Mouse (Mus musculus): ENCODE results near the gene Smyd4.

The Smyd4 gene

GRCm38 (mm10) chr11:75415994-75416393 is 67.8 kb downstream of the Smyd4 start:
- no peak for DNase-seq (ENCODE audit: low read depth in 2 of 2, low spot score in 2 of 2)

GRCm38 (mm10) chr11:75420037-75420436 is 71.8 kb downstream of the Smyd4 start:
- DNase-seq (ENCODE audit: low read depth in 2 of 2, low spot score in 2 of 2) = no peak

- DNase-seq (ENCODE audit: low read depth in 2 of 2, low spot score in 2 of 2) = no peak
Observed at GRCm38 (mm10) chr11:75420810-75421374, 72.7 kb downstream of the Smyd4 start.

- DNase-seq (ENCODE audit: low read depth in 2 of 2, low spot score in 2 of 2) = no peak
Observed at GRCm38 (mm10) chr11:75421375-75422012, 73.3 kb downstream of the Smyd4 start.

- DNase-seq (ENCODE audit: low read depth in 2 of 2, low spot score in 2 of 2) = no peak
Observed at GRCm38 (mm10) chr11:75422013-75422792, 74.0 kb downstream of the Smyd4 start, which contains the start of gene Serpinf1. Gene Serpinf1, minus strand, starts transcription at chr11:75422701.

GRCm38 (mm10) chr11:75423091-75423490 is 74.9 kb downstream of the Smyd4 start:
- no peak for DNase-seq (ENCODE audit: low read depth in 2 of 2, low spot score in 2 of 2)

GRCm38 (mm10) chr11:75424033-75424432 is 75.8 kb downstream of the Smyd4 start:
- no peak for DNase-seq (ENCODE audit: low read depth in 2 of 2, low spot score in 2 of 2)

- no peak for DNase-seq (ENCODE audit: low read depth in 2 of 2, low spot score in 2 of 2)
Observed at GRCm38 (mm10) chr11:75424459-75424858, 76.2 kb downstream of the Smyd4 start.

GRCm38 (mm10) chr11:75429019-75429705 is 80.9 kb downstream of the Smyd4 start:
- peak; percentile 44 to 57 for DNase-seq (ENCODE audit: low read depth in 2 of 2, low spot score in 2 of 2)

- DNase-seq (ENCODE audit: low read depth in 2 of 2, low spot score in 2 of 2) = no peak
Observed at GRCm38 (mm10) chr11:75431307-75431706, 83.1 kb downstream of the Smyd4 start.

- no peak for DNase-seq (ENCODE audit: low read depth in 2 of 2, low spot score in 2 of 2)
Observed at GRCm38 (mm10) chr11:75434138-75434537, 85.9 kb downstream of the Smyd4 start.

- DNase-seq (ENCODE audit: low read depth in 2 of 2, low spot score in 2 of 2) = no peak
Observed at GRCm38 (mm10) chr11:75438194-75438593, 90.0 kb downstream of the Smyd4 start.

- DNase-seq (ENCODE audit: low read depth in 2 of 2, low spot score in 2 of 2) = no peak
Observed at GRCm38 (mm10) chr11:75438804-75439203, 90.6 kb downstream of the Smyd4 start.

GRCm38 (mm10) chr11:75439363-75439762 is 91.1 kb downstream of the Smyd4 start, which contains the start of gene Serpinf2:
Gene Serpinf2, minus strand, starts transcription at chr11:75439591.
- no peak for DNase-seq (ENCODE audit: low read depth in 2 of 2, low spot score in 2 of 2)

GRCm38 (mm10) chr11:75439951-75440350 is 91.7 kb downstream of the Smyd4 start:
- DNase-seq (ENCODE audit: low read depth in 2 of 2, low spot score in 2 of 2) = no peak

GRCm38 (mm10) chr11:75441034-75441433 is 92.8 kb downstream of the Smyd4 start:
- DNase-seq (ENCODE audit: low read depth in 2 of 2, low spot score in 2 of 2) = no peak

GRCm38 (mm10) chr11:75441601-75442000 is 93.4 kb downstream of the Smyd4 start:
- DNase-seq (ENCODE audit: low read depth in 2 of 2, low spot score in 2 of 2) = no peak

- DNase-seq (ENCODE audit: low read depth in 2 of 2, low spot score in 2 of 2) = no peak
Observed at GRCm38 (mm10) chr11:75443711-75444110, 95.5 kb downstream of the Smyd4 start.

GRCm38 (mm10) chr11:75448575-75448974 is 100.3 kb downstream of the Smyd4 start:
- no peak for DNase-seq (ENCODE audit: low read depth in 2 of 2, low spot score in 2 of 2)

GRCm38 (mm10) chr11:75449695-75450094 is 101.5 kb downstream of the Smyd4 start:
- no peak for DNase-seq (ENCODE audit: low read depth in 2 of 2, low spot score in 2 of 2)

- DNase-seq (ENCODE audit: low read depth in 2 of 2, low spot score in 2 of 2) = no peak
Observed at GRCm38 (mm10) chr11:75450304-75450908, 102.2 kb downstream of the Smyd4 start.
